Mouse (Mus musculus): Measurements from ENCODE around the gene Gm10300. TPM values are rescaled to one million over a fixed set of nuclear protein-coding genes. Genes with fewer than 3 reads are reported as not detected.

Gm10300 gene
- total RNA-seq (2023): under 1 TPM in 1 of 2 experiments, not detected in 1; 0.24 TPM

GRCm38 (mm10) chr4:132074077-132074932 is at the start of gene Gm10300:
Gm10300 (plus strand) TSS chr4:132074697.

GRCm38 (mm10) chr4:132074933-132075769 is 654 bp downstream of the Gm10300 start, which contains the start of gene Epb41:
Epb41 (minus strand) TSS chr4:132075321.

Other genes starting within 250 kb of the Gm10300 start
- gene Ptpru, start 236.4 kb upstream of the Gm10300 start, total RNA-seq (2023): 1 to 10 TPM; 3.1 to 4.1 TPM
- 10 to 100 TPM; 10.4 to 11.6 TPM for gene Mecr, start 231.2 kb upstream of the Gm10300 start, total RNA-seq (2023)
- gene Srsf4, start 201.1 kb upstream of the Gm10300 start, total RNA-seq (2023): 10 to 100 TPM; 76.3 to 79.2 TPM
- not detected for gene Tmem200b, start 152.9 kb upstream of the Gm10300 start, total RNA-seq (2023)
- 10 to 100 TPM; 70.6 to 75.6 TPM for gene Epb41, start 624 bp downstream of the Gm10300 start, total RNA-seq (2023)
- not detected for gene Oprd1, start 69.8 kb downstream of the Gm10300 start, total RNA-seq (2023)
- gene Ythdf2, start 137.6 kb downstream of the Gm10300 start, total RNA-seq (2023): 10 to 100 TPM; 34.5 to 36.1 TPM
- gene Gmeb1, start 186.9 kb downstream of the Gm10300 start, total RNA-seq (2023): 10 to 100 TPM; 30.5 to 33.5 TPM
- gene Taf12, start 199.7 kb downstream of the Gm10300 start, total RNA-seq (2023): 10 to 100 TPM; 34.3 to 35.1 TPM
- gene Rab42, start 228.7 kb downstream of the Gm10300 start, total RNA-seq (2023): under 1 TPM in 1 of 2 experiments, not detected in 1; 0.64 TPM